Mouse (Mus musculus) midbrain, postnatal 0 days (tissue): ENCODE data around the gene Tdg. TPM values are rescaled to one million over a fixed set of nuclear protein-coding genes. Genes with fewer than 3 reads are reported as not detected.

ENCODE experiments used
- ATAC-seq: fragments of 200-750 bp; cut with Nextera tagmentation; 2 replicates; pipeline ENCODE4 v1.8.0; 2017; ENCODE audit warnings: moderate number of reproducible peaks, mild to moderate bottlenecking, moderate TSS enrichment, moderate library complexity; ENCODE audit not compliant: low FRiP score
- DNase-seq: peaks from one replicate; pipeline ENCODE4 v3.0.0-alpha.2; 2015; ENCODE audit warnings: low spot score
- H3K27ac ChIP-seq: fragments of 300-500 bp; sonication (generic); 2 replicates; pipeline ENCODE4 v1.5.1; 2014; ENCODE audit warnings: low read depth, mild to moderate bottlenecking, low read length, mixed read lengths
- H3K27me3 ChIP-seq: fragments of 300-500 bp; sonication (generic); 2 replicates; pipeline ENCODE4 v1.6.1; 2014; ENCODE audit warnings: low read length, control low read depth, mixed read lengths; ENCODE audit not compliant: insufficient read depth
- H3K36me3 ChIP-seq: fragments of 300-500 bp; sonication (generic); 2 replicates; pipeline ENCODE4 v1.6.1; 2014; ENCODE audit warnings: low read length, control low read depth, mixed read lengths; ENCODE audit not compliant: insufficient read depth
- H3K4me1 ChIP-seq: fragments of 300-500 bp; sonication (generic); 2 replicates; pipeline ENCODE4 v1.6.1; 2014; ENCODE audit warnings: mild to moderate bottlenecking, control low read depth, antibody characterized with exemption, low read length, mixed read lengths; ENCODE audit not compliant: insufficient read depth
- H3K4me2 ChIP-seq: fragments of 300-500 bp; sonication (generic); 2 replicates; pipeline ENCODE4 v1.6.1; 2014; ENCODE audit warnings: low read depth, mild to moderate bottlenecking, low read length, mixed read lengths; ENCODE audit not compliant: poor library complexity, severe bottlenecking
- H3K4me3 ChIP-seq: fragments of 300-500 bp; sonication (generic); 2 replicates; pipeline ENCODE4 v1.5.1; 2014; ENCODE audit warnings: low read depth, mild to moderate bottlenecking, low read length, moderate library complexity
- H3K9ac ChIP-seq: fragments of 300-500 bp; sonication (generic); replicated peaks from 2 replicates; pipeline ENCODE4 v1.6.1; 2014; ENCODE audit warnings: mild to moderate bottlenecking, low read length, moderate library complexity, mixed read lengths; ENCODE audit not compliant: poor library complexity, severe bottlenecking
- H3K9me3 ChIP-seq: fragments of 300-500 bp; sonication (generic); 2 replicates; pipeline ENCODE4 v1.6.1; 2016; ENCODE audit warnings: low read length, control low read depth
- CTCF ChIP-seq: IDR thresholded peaks from 2 replicates; pipeline ENCODE4 v1.5.1; 2016; ENCODE audit warnings: antibody characterized with exemption, mild to moderate bottlenecking
- WGBS: fragments of 180-500 bp; shearing (Covaris S2); extraction: QIAGEN DNeasy Blood & Tissue Kit; methylation state at CpG from one replicate; pipeline ENCODE4 v1.1.7; 2014; 5-methylcytosine and 5-hydroxymethylcytosine counted together
- polyA plus RNA-seq: library from polyadenylated mRNA; unstranded; fragments of >200 nt; fragmentation: Nextera tagmentation; extraction: Ambion mirVana; gene quantifications from 2 replicates; pipeline ENCODE4 v1.2.1, GENCODE M21; 2015
- total RNA-seq: library from RNA; depleted of rRNA; stranded (reverse); fragments of >200 nt; gene quantifications from 2 replicates; pipeline ENCODE4 v1.2.3, GENCODE M21; 2014

Tdg gene
- total and polyA plus RNA-seq, 2 experiments from 2014 or later = 60.9 to 121 TPM

DNA sequence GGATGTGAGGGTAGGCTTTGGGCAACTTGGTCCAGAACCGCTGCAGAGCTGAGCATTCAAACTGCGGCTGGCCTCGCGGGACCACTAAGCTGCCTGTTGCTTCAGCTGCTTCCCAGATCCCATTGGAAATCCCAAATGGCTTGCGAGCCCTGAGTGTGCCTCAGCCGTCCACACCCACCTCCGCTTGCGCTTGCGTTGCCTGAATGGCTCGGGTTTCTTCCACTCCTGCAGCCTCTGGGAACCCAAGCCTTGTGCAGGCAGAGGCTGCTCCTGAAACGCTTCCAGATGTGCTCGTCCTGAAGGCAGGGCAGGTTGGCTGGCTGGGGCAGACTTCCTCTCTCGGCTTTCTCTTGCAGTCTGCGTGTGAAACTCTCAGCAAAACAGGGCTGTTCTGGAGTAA lies 60.9 kb downstream of the Tdg start, which contains the start of gene Glt8d2:
Gene Glt8d2, minus strand, starts transcription at position 157 of the 400 bp plus-strand sequence.
- Histone ChIP-seq H3K4me3 (peak within 1 kb of the TSS; percentile 18; the same call in 1 of the 2 replicates), H3K9ac (0 out of 2 replicates have a peak within 1 kb of the TSS, but pooled peaks have one; percentile 39), H3K27ac (no peak within 1 kb of the TSS), H3K27me3 (no peaks in the 10 kb centered on the region), H3K9me3 (no peaks in the 10 kb centered on the region), H3K36me3 (no peaks in the 10 kb centered on the region), H3K4me2 (peak within 1 kb of the TSS; percentile 46), H3K4me1 (no peaks in the 10 kb centered on the region)
- no peak for TF ChIP-seq CTCF
- 5% methylated on average over 14 of the region's 14 CpGs for WGBS
- ATAC-seq = no peak
- no peak for DNase-seq

DNA sequence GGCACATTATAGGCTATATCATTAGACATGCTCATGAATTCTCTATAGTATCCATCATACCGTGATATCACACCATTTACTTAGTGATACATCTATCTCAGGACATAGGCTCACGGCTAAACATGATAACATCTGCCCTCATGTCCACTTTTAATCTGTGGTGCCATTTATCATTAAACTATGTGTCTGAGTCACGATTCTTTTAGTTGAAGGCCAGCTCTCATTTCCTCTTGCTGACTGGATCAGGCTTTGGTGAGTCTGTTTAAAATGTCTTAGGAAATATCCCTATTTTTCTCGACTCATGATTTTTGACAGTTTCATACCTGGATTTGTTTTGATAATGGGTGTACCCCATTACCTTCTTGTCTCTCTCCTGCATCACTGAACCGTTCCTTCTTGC lies 66.3 kb downstream of the Tdg start, which contains the start of gene Hcfc2:
Gene Hcfc2, plus strand, starts transcription at position 205 of the 400 bp plus-strand sequence.
- Histone ChIP-seq H3K36me3 (no peaks in the 10 kb centered on the region), H3K4me2 (no peak within 1 kb of the TSS), H3K9ac (no peak within 1 kb of the TSS), H3K27ac (no peak within 1 kb of the TSS), H3K4me1 (peaks cover 4% of the 10 kb centered on the region; the same call in 1 of the 2 replicates), H3K27me3 (no peaks in the 10 kb centered on the region), H3K4me3 (no peak within 1 kb of the TSS), H3K9me3 (no peaks in the 10 kb centered on the region)
- no peak for TF ChIP-seq CTCF
- DNase-seq (no peak), ATAC-seq (no peak)
- 83% methylated on average over 5 of the region's 5 CpGs for WGBS

DNA sequence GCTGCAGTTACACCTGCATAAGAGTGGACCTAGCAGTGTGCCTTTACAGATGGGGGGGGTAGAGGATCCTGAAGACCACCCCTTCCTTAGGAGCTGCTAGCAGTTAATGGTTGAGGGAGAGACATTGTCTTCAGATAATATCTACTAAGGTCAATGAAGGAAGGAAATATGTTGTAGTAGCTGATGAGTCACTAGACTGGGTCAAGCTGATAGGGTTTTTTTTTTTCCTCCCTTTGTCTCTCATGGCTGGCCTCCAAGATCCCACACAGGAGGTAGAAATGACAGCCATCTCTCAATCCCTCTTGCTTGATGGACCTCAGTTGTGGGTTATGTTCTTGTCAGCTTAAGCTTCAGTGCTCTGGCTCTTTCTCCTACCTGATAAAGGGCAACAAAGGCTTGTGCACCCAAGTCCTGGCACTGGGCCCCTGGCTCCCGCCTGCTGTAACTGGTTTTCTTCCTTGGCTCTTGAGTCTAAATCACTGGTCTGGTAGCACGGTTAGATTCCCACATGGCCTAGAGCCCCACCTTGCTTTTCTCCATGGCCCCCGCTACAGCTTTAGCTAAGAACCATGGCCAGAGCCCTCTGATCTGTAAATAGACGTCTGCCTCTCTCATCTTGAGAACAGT lies 66.9 kb downstream of the Tdg start:
- H3K9ac ChIP-seq = no peak overlapping the region

DNA sequence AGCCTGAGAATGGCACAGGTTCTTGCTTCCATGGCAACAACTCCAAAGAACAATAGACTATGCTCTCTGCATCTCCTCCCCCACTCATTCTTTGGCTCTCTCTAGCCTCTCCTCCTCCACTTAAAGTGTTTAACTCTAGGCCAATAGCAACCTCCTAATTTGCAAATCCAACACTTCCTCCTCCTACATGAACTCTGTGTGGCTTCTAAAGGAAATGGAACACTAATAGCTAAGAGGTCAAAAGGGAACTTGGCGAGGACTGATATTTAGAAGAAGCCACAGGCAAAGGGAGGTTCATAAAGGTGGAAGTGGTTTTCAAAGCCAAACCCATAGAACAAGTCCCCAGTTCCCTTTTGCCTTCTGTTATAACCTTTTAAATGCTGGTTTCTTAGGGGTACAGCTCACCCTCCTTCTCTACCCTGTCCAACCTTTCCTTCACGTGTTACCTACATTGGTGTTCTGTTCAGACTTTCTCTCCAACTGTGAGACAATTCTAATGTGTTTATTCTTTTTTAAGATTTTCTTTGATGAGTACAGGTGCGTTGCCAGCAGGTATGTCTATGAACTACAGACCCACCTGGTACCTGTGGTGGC lies 67.8 kb downstream of the Tdg start:
- Histone ChIP-seq H3K4me2 (no peak overlapping the region), H3K4me1 (peaks cover 4% of the 10 kb centered on the region; the same call in 1 of the 2 replicates), H3K9me3 (no peaks in the 10 kb centered on the region), H3K27ac (no peak overlapping the region), H3K27me3 (no peaks in the 10 kb centered on the region), H3K4me3 (no peak overlapping the region), H3K9ac (no peak overlapping the region), H3K36me3 (peaks cover 3% of the 10 kb centered on the region; the same call in 1 of the 2 replicates)
- no peak for ATAC-seq
- WGBS = 87% methylated on average over 3 of the region's 3 CpGs
- no peak for DNase-seq
- no peak for TF ChIP-seq CTCF

More for the DNA sequence above, 66.9 kb downstream of the Tdg start:
- TF ChIP-seq CTCF = no peak
- no peaks in the 10 kb centered on the region for H3K36me3 ChIP-seq
- no peak overlapping the region for H3K4me2 ChIP-seq
- H3K27ac ChIP-seq = no peak overlapping the region
- H3K27me3 ChIP-seq = no peaks in the 10 kb centered on the region
- DNase-seq (no peak), ATAC-seq (no peak)
- no peaks in the 10 kb centered on the region for H3K9me3 ChIP-seq
- H3K4me1 ChIP-seq = peaks cover 4% of the 10 kb centered on the region; the same call in 1 of the 2 replicates
- H3K4me3 ChIP-seq = no peak overlapping the region
- WGBS = 72% methylated on average over 4 of the region's 4 CpGs

- Histone ChIP-seq H3K4me3 (peak overlapping the region; percentile 98), H3K27me3 (no peaks in the 10 kb centered on the region), H3K9me3 (no peaks in the 10 kb centered on the region), H3K27ac (peak overlapping the region; percentile 93), H3K9ac (peak overlapping the region; percentile 85), H3K4me1 (peaks cover 4% of the 10 kb centered on the region; the same call in 1 of the 2 replicates), H3K4me2 (peak overlapping the region; percentile 89), H3K36me3 (peaks cover 3% of the 10 kb centered on the region; the same call in 1 of the 2 replicates)
- DNase-seq (peak; percentile 90), ATAC-seq (peak; percentile 95)
- TF ChIP-seq CTCF = no peak
- WGBS = under 1% methylated on average over 40 of the region's 42 CpGs
Observed at GRCm38 (mm10) chr10:82698712-82699261, 69.2 kb downstream of the Tdg start.
